Mouse (Mus musculus) midbrain, embryonic 12.5 days (tissue): ENCODE data around the gene Syt5. TPM values are rescaled to one million over a fixed set of nuclear protein-coding genes. Genes with fewer than 3 reads are reported as not detected.
"Not testable (repeated sequence)": the region's sequence is repeated elsewhere in the genome, so short reads cannot be mapped to it uniquely, and the experiment has no call there.

ENCODE experiments used
- ATAC-seq: fragments of 200-750 bp; cut with Nextera tagmentation; 2 replicates; pipeline ENCODE4 v1.8.0; 2017; ENCODE audit warnings: low read depth, moderate TSS enrichment, moderate library complexity; ENCODE audit not compliant: low FRiP score
- H3K27ac ChIP-seq: fragments of 300-500 bp; sonication (generic); replicated peaks from 2 replicates; pipeline ENCODE4 v1.5.1; 2016; ENCODE audit warnings: mild to moderate bottlenecking
- H3K27me3 ChIP-seq: fragments of 300-500 bp; sonication (generic); 2 replicates; pipeline ENCODE4 v1.6.1; 2016; ENCODE audit warnings: mild to moderate bottlenecking
- H3K36me3 ChIP-seq: fragments of 300-500 bp; sonication (generic); 2 replicates; pipeline ENCODE4 v1.6.1; 2016
- H3K4me1 ChIP-seq: fragments of 300-500 bp; sonication (generic); 2 replicates; pipeline ENCODE4 v1.6.1; 2016
- H3K4me2 ChIP-seq: fragments of 300-500 bp; sonication (generic); replicated peaks from 2 replicates; pipeline ENCODE4 v1.6.1; 2016; ENCODE audit warnings: mild to moderate bottlenecking, moderate library complexity
- H3K4me3 ChIP-seq: fragments of 300-500 bp; sonication (generic); 2 replicates; pipeline ENCODE4 v1.5.1; 2016; ENCODE audit warnings: mild to moderate bottlenecking
- H3K9ac ChIP-seq: fragments of 300-500 bp; sonication (generic); replicated peaks from 2 replicates; pipeline ENCODE4 v1.6.1; 2016; ENCODE audit warnings: mild to moderate bottlenecking, moderate library complexity
- H3K9me3 ChIP-seq: fragments of 300-500 bp; sonication (generic); 2 replicates; pipeline ENCODE4 v1.6.1; 2016; ENCODE audit warnings: mild to moderate bottlenecking
- WGBS: fragments of 180-500 bp; shearing (Covaris S2); methylation state at CpG from one replicate; pipeline ENCODE4 v1.1.7; 2016; 5-methylcytosine and 5-hydroxymethylcytosine counted together
- polyA plus RNA-seq: library from polyadenylated mRNA; unstranded; fragments of >200 nt; fragmentation: Nextera tagmentation; extraction: Ambion mirVana; gene quantifications from 2 replicates; pipeline ENCODE4 v1.2.1, GENCODE M21; 2016

The Syt5 gene
- polyA plus RNA-seq, 1 experiment from 2014 or later: 33.8 TPM

- H3K4me3 ChIP-seq: no peak overlapping the region
- no peak overlapping the region for H3K4me2 ChIP-seq
- no peaks in the 10 kb centered on the region; the same call in 1 of the 2 replicates for H3K27me3 ChIP-seq
- no peak overlapping the region for H3K27ac ChIP-seq
- WGBS: 55% methylated on average over 4 of the region's 4 CpGs
- H3K4me1 ChIP-seq: peaks cover 6% of the 10 kb centered on the region
- 0 out of 2 replicates have a peak, but pooled peaks cover 3% of the 10 kb centered on the region for H3K36me3 ChIP-seq
- no peak for ATAC-seq
- no peaks in the 10 kb centered on the region for H3K9me3 ChIP-seq
- H3K9ac ChIP-seq: no peak overlapping the region
These were observed 10.2 kb downstream of the Syt5 start for GRCm38 (mm10) chr7:4537181-4537580.

GRCm38 (mm10) chr7:4536369-4536768 lies 11.0 kb downstream of the Syt5 start:
- H3K4me3 ChIP-seq: no peak overlapping the region
- 0 out of 2 replicates have a peak, but pooled peaks cover 3% of the 10 kb centered on the region for H3K36me3 ChIP-seq
- 92% methylated on average over 4 of the region's 4 CpGs for WGBS
- peaks cover 12% of the 10 kb centered on the region for H3K4me1 ChIP-seq
- H3K4me2 ChIP-seq: no peak overlapping the region
- H3K9me3 ChIP-seq: no peaks in the 10 kb centered on the region
- no peak overlapping the region for H3K27ac ChIP-seq
- no peak for ATAC-seq
- H3K9ac ChIP-seq: no peak overlapping the region
- peaks cover 8% of the 10 kb centered on the region; the same call in 1 of the 2 replicates for H3K27me3 ChIP-seq

- WGBS: 4% methylated on average over 28 of the region's 28 CpGs
- Histone ChIP-seq H3K36me3 (no peaks in the 10 kb centered on the region), H3K4me2 (peak within 1 kb of the TSS; percentile 60), H3K4me1 (peaks cover 17% of the 10 kb centered on the region), H3K9me3 (no peaks in the 10 kb centered on the region), H3K27ac (no peak within 1 kb of the TSS), H3K9ac (peak within 1 kb of the TSS; percentile 24; the same call in 1 of the 2 replicates), H3K27me3 (peaks cover 19% of the 10 kb centered on the region), H3K4me3 (peak within 1 kb of the TSS; percentile 39)
- peak; percentile 94 for ATAC-seq
These were observed 15.2 kb downstream of the Syt5 start, which contains the start of gene Dnaaf3 for GRCm38 (mm10) chr7:4532005-4532729. Gene Dnaaf3, minus strand, starts transcription at chr7:4532453.

- H3K27me3 ChIP-seq: peaks cover 23% of the 10 kb centered on the region
- not testable (repeated sequence) for H3K27ac ChIP-seq, H3K36me3 ChIP-seq, H3K9me3 ChIP-seq, H3K4me2 ChIP-seq, H3K4me3 ChIP-seq, ATAC-seq, H3K9ac ChIP-seq
- 52% methylated on average over 8 of the region's 8 CpGs for WGBS
- peaks cover 29% of the 10 kb centered on the region for H3K4me1 ChIP-seq
These were observed 17.2 kb downstream of the Syt5 start for GRCm38 (mm10) chr7:4530166-4530565.

- 0 out of 2 replicates have a peak, but pooled peaks have one; percentile 13 for ATAC-seq
These were observed 20.0 kb downstream of the Syt5 start for GRCm38 (mm10) chr7:4527302-4527689.

GRCm38 (mm10) chr7:4526341-4527301 lies 20.7 kb downstream of the Syt5 start:
- Histone ChIP-seq H3K36me3 (no peaks in the 10 kb centered on the region), H3K4me2 (peak overlapping the region; percentile 54), H3K27ac (peak overlapping the region; percentile 2; the same call in 1 of the 2 replicates), H3K4me1 (peaks cover 17% of the 10 kb centered on the region), H3K9me3 (no peaks in the 10 kb centered on the region), H3K9ac (peak overlapping the region; percentile 52), H3K4me3 (peak overlapping the region; percentile 35), H3K27me3 (peaks cover 27% of the 10 kb centered on the region)
- peak; percentile 95 for ATAC-seq
- WGBS: 24% methylated on average over 40 of the region's 40 CpGs

More at GRCm38 (mm10) chr7:4527302-4527689, 20.0 kb downstream of the Syt5 start:
- peaks cover 27% of the 10 kb centered on the region for H3K27me3 ChIP-seq
- 46% methylated on average over 18 of the region's 18 CpGs for WGBS
- no peak overlapping the region for H3K9ac ChIP-seq
- no peak overlapping the region for H3K27ac ChIP-seq
- H3K4me3 ChIP-seq: no peak overlapping the region
- no peaks in the 10 kb centered on the region for H3K9me3 ChIP-seq
- H3K4me2 ChIP-seq: peak overlapping the region; percentile 54
- no peaks in the 10 kb centered on the region for H3K36me3 ChIP-seq
- H3K4me1 ChIP-seq: peaks cover 24% of the 10 kb centered on the region

- peaks cover 24% of the 10 kb centered on the region for H3K4me1 ChIP-seq
- H3K27ac ChIP-seq, H3K9ac ChIP-seq, H3K36me3 ChIP-seq, H3K9me3 ChIP-seq, H3K4me3 ChIP-seq, H3K4me2 ChIP-seq, ATAC-seq: not testable (repeated sequence)
- H3K27me3 ChIP-seq: peaks cover 37% of the 10 kb centered on the region
- WGBS: 71% methylated on average over 15 of the region's 15 CpGs
These were observed 23.0 kb downstream of the Syt5 start, which contains the start of gene Tnni3 for GRCm38 (mm10) chr7:4524212-4524922. Gene Tnni3, minus strand, starts transcription at chr7:4524229.

GRCm38 (mm10) chr7:4523205-4524130 lies 23.9 kb downstream of the Syt5 start:
- Histone ChIP-seq H3K4me2 (no peak overlapping the region), H3K9ac (no peak overlapping the region), H3K36me3 (no peaks in the 10 kb centered on the region), H3K4me3 (no peak overlapping the region), H3K27ac (no peak overlapping the region), H3K9me3 (no peaks in the 10 kb centered on the region), H3K27me3 (peaks cover 40% of the 10 kb centered on the region), H3K4me1 (peaks cover 24% of the 10 kb centered on the region)
- ATAC-seq: no peak
- WGBS: 91% methylated on average over 33 of the region's 33 CpGs

- ATAC-seq: no peak
- H3K27ac ChIP-seq: no peak overlapping the region
- 81% methylated on average over 6 of the region's 6 CpGs for WGBS
These were observed 25.0 kb downstream of the Syt5 start for GRCm38 (mm10) chr7:4522292-4522691.

GRCm38 (mm10) chr7:4521231-4522003 lies 25.9 kb downstream of the Syt5 start:
- Histone ChIP-seq H3K9me3 (no peaks in the 10 kb centered on the region), H3K4me3 (peak overlapping the region; percentile 22; the same call in 1 of the 2 replicates), H3K27ac (no peak overlapping the region), H3K4me1 (peaks cover 16% of the 10 kb centered on the region), H3K36me3 (no peaks in the 10 kb centered on the region), H3K9ac (no peak overlapping the region; the same call in 1 of the 2 replicates), H3K4me2 (peak overlapping the region; percentile 48), H3K27me3 (peaks cover 26% of the 10 kb centered on the region)
- 36% methylated on average over 31 of the region's 32 CpGs for WGBS
- ATAC-seq: no peak

More at GRCm38 (mm10) chr7:4522292-4522691, 25.0 kb downstream of the Syt5 start:
- H3K9me3 ChIP-seq: no peaks in the 10 kb centered on the region
- peaks cover 32% of the 10 kb centered on the region for H3K27me3 ChIP-seq
- H3K4me2 ChIP-seq: no peak overlapping the region
- no peaks in the 10 kb centered on the region for H3K36me3 ChIP-seq
- no peak overlapping the region for H3K9ac ChIP-seq
- H3K4me1 ChIP-seq: peaks cover 21% of the 10 kb centered on the region
- H3K4me3 ChIP-seq: no peak overlapping the region
